In the genomic region with DNA sequence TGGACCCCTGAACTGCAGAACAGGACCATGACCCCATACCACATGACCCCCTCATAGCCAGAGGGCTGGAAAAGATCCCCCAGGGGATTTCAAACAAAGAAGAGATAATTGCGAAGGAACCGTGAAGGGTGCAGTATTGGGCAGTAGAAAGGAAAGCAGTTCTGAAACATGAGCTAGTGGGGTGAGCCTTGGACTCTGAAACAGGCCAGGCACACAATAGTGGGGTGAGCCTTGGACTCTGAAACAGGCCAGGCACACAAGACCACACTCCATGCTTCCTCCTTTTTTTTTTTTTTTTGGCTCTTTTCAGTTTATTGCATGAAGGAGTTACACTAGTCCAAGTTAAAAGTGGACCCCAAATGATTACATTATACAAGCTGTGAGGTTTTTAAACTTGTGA, we compare ENCODE assay signal across 29 mouse cellular contexts. TPM values are rescaled to one million over a fixed set of nuclear protein-coding genes. Genes with fewer than 3 reads are reported as not detected.
"Had no signal": no experiment of that assay in that cellular context is flagged by ENCODE, and none has a peak within 500 bp of the region (broad histone marks: within the 10 kb centered on the region; RNA-seq: fewer than 3 reads in every experiment).

No protein-coding gene starts in this region.

RNA-seq across cellular contexts. Expression of a gene that starts 3.8 kb away (rescaled TPM):
- total RNA-seq: gastrocnemius, adult 2 months; gastrocnemius, postnatal 10 days; gastrocnemius, postnatal 25 days; gastrocnemius, postnatal 4 days; granulocyte monocyte progenitor cell, adult 5-6 weeks; heart, adult 18-20 months; heart, adult 8-10 months; heart, postnatal 10 days; heart, postnatal 25 days; heart, postnatal 4 days; layer of hippocampus, adult 8-10 months had no signal
- polyA plus RNA-seq: heart, embryonic 12.5 days; heart, embryonic 14.5 days; heart, embryonic 16.5 days; hindbrain, embryonic 10.5 days; hindbrain, embryonic 14.5 days; inflammation-experienced regulatory T-cells, adult 6 months; kidney, adult 2 months; kidney, embryonic 15.5 days; limb, embryonic 11.5 days; limb, embryonic 13.5 days; liver, embryonic 11.5 days had no signal

RNA-seq across cellular contexts. Expression of a gene that starts 20.7 kb away (rescaled TPM):
- total RNA-seq: gastrocnemius, adult 2 months; gastrocnemius, postnatal 25 days; granulocyte monocyte progenitor cell, adult 5-6 weeks had no signal

RNA-seq across cellular contexts. Expression of a gene that starts 46.8 kb away (rescaled TPM):
- total RNA-seq: gastrocnemius, postnatal 25 days; granulocyte monocyte progenitor cell, adult 5-6 weeks; heart, adult 8-10 months had no signal
- polyA plus RNA-seq: limb, embryonic 15.5 days; liver, embryonic 11.5 days had no signal

RNA-seq across cellular contexts. Expression of a gene that starts 57.1 kb away (rescaled TPM):
- total RNA-seq: granulocyte monocyte progenitor cell, adult 5-6 weeks; left cerebral cortex, adult 18-20 months; left cerebral cortex, postnatal 10 days; left cerebral cortex, postnatal 25 days; left cerebral cortex, postnatal 4 days had no signal
- polyA plus RNA-seq: heart, embryonic 10.5 days; heart, embryonic 12.5 days; heart, embryonic 14.5 days; heart, embryonic 16.5 days; hindbrain, embryonic 10.5 days; hindbrain, embryonic 12.5 days; limb, embryonic 11.5 days; limb, embryonic 13.5 days; limb, embryonic 15.5 days; liver, embryonic 11.5 days had no signal
